9 mouse cellular contexts compared by ENCODE assay signal in genomic region chr1:34438381-34439051, GRCm38 (mm10). TPM values are rescaled to one million over a fixed set of nuclear protein-coding genes. Genes with fewer than 3 reads are reported as not detected.
DNase-seq lines count a peak whose midpoint lies in the region; ATAC-seq and TF ChIP-seq lines count a peak whose summit lies in the region.
"Had no signal": no experiment of that assay in that cellular context is flagged by ENCODE, and none has a peak within 500 bp of the region (broad histone marks: within the 10 kb centered on the region; RNA-seq: fewer than 3 reads in every experiment).

No protein-coding gene starts in this region.

- TF ChIP-seq POLR2A in kidney, adult 2 months (IDR thresholded peaks at IDR 0.05; ENCODE audit: low read depth, low read length), result no peak
- no peak for TF ChIP-seq POLR2A in MEL (IDR thresholded peaks at IDR 0.05; ENCODE audit: control insufficient read depth in 1 of 2, insufficient read depth in 1 of 2, low read depth in 1 of 2, low read length in 2 of 2, poor library complexity in 1 of 2)

- ATAC-seq in midbrain, embryonic 12.5 days (ENCODE audit: low FRiP score, low read depth), result no peak
- ATAC-seq in monocyte, adult 5-6 weeks (replicated peaks; ENCODE audit: insufficient number of reproducible peaks, low FRiP score, low TSS enrichment, poor library complexity, severe bottlenecking), result no peak

- H3K27me3 ChIP-seq in kidney, adult 2 months (replicated peaks; ENCODE audit: control insufficient read depth, insufficient read depth, low read length), result no peaks in the 10 kb centered on the region
- no peaks in the 10 kb centered on the region for H3K27me3 ChIP-seq in MEL (ENCODE audit: control insufficient read depth in 1 of 2, insufficient read depth in 2 of 2, low read length in 2 of 2)
- H3K27me3 ChIP-seq in hindbrain, embryonic 10.5 days (ENCODE audit: insufficient read depth, poor library complexity, severe bottlenecking), result no peaks in the 10 kb centered on the region
- H3K27me3 ChIP-seq in midbrain, embryonic 12.5 days, result no peaks in the 10 kb centered on the region

- peaks cover 20% of the 10 kb centered on the region for H3K79me2 ChIP-seq in MEL (ENCODE audit: control insufficient read depth, insufficient read depth, low read length, poor library complexity)

- DNase-seq in kidney, adult 2 months, result no peak
- DNase-seq in kidney, adult 9 months, result no peak
- DNase-seq in MEL (ENCODE audit: low read depth, low spot score), result peak; percentile 54
- no peak for DNase-seq in hindbrain, embryonic 10.5 days (ENCODE audit: low spot score)
- DNase-seq in cerebellum, adult 8-10 months, result no peak
- no peak for DNase-seq in testis, postnatal 14 days (ENCODE audit: low spot score)

- H3K4me3 ChIP-seq in kidney, adult 2 months (ENCODE audit: insufficient read depth, low read depth, low read length), result peak overlapping the region; percentile 82
- peak overlapping the region; percentile 69 to 80 for H3K4me3 ChIP-seq in MEL (ENCODE audit: control insufficient read depth in 1 of 2, insufficient read depth in 1 of 2, low read depth in 2 of 2, low read length in 2 of 2)
- H3K4me3 ChIP-seq in hindbrain, embryonic 10.5 days, result peak overlapping the region; percentile 85
- peak overlapping the region; percentile 80 for H3K4me3 ChIP-seq in midbrain, embryonic 12.5 days

- 38% methylated on average over 16 of the region's 20 CpGs for WGBS in kidney, adult 2 months
- 40% methylated on average over 17 of the region's 20 CpGs for WGBS in hindbrain, embryonic 10.5 days
- WGBS in midbrain, embryonic 12.5 days, result 49% methylated on average over 14 of the region's 20 CpGs

- no peak for TF ChIP-seq EP300 in MEL (IDR thresholded peaks at IDR 0.05; ENCODE audit: low read depth in 1 of 2, low read length in 2 of 2)

- peak overlapping the region; percentile 67 for H3K4me2 ChIP-seq in midbrain, embryonic 12.5 days (replicated peaks)

- H3K4me1 ChIP-seq in kidney, adult 2 months (ENCODE audit: control insufficient read depth, insufficient read depth, low read length), result 0 out of 2 replicates have a peak, but pooled peaks cover 4% of the 10 kb centered on the region
- peaks cover 0 to 7% of the 10 kb centered on the region in 2 experiments; a peak in 1 of 4 replicates for H3K4me1 ChIP-seq in MEL (ENCODE audit: control insufficient read depth in 1 of 2, insufficient read depth in 2 of 2, low read length in 2 of 2)
- peaks cover 34% of the 10 kb centered on the region for H3K4me1 ChIP-seq in hindbrain, embryonic 10.5 days (replicated peaks)
- H3K4me1 ChIP-seq in midbrain, embryonic 12.5 days, result peaks cover 22% of the 10 kb centered on the region

- H3K9ac ChIP-seq in MEL (ENCODE audit: control insufficient read depth, low read depth, low read length, poor library complexity, severe bottlenecking), result peak overlapping the region; percentile 81
- H3K9ac ChIP-seq in midbrain, embryonic 12.5 days (replicated peaks), result peak overlapping the region; percentile 56

- H3K9me3 ChIP-seq in MEL (replicated peaks; ENCODE audit: insufficient read depth, low read length), result no peaks in the 10 kb centered on the region
- no peaks in the 10 kb centered on the region for H3K9me3 ChIP-seq in hindbrain, embryonic 10.5 days
- H3K9me3 ChIP-seq in midbrain, embryonic 12.5 days, result no peaks in the 10 kb centered on the region

- TF ChIP-seq CTCF in kidney, adult 2 months (conservative IDR thresholded peaks at IDR 0.05; ENCODE audit: insufficient read depth, insufficient read length, low read depth, low read length), result no peak
- no peak for TF ChIP-seq CTCF in MEL (IDR thresholded peaks at IDR 0.05 in 2 of 3, conservative IDR thresholded peaks at IDR 0.05 in 1 of 3; ENCODE audit: control insufficient read depth in 1 of 3, insufficient read depth in 1 of 3, low read depth in 2 of 3, low read length in 3 of 3, poor library complexity in 1 of 3, severe bottlenecking in 1 of 3)

- no peak for TF ChIP-seq RAD21 in MEL (IDR thresholded peaks at IDR 0.05; ENCODE audit: low read depth, low read length)

- no peaks in the 10 kb centered on the region for H3K36me3 ChIP-seq in kidney, adult 2 months (ENCODE audit: control insufficient read depth, insufficient read depth, low read length)
- H3K36me3 ChIP-seq in MEL (ENCODE audit: control insufficient read depth in 1 of 2, insufficient read depth in 2 of 2, low read length in 2 of 2), result peaks cover 0 to 14% of the 10 kb centered on the region in 2 experiments; a peak in 3 of 4 replicates
- peaks cover 32% of the 10 kb centered on the region for H3K36me3 ChIP-seq in hindbrain, embryonic 10.5 days
- peaks cover 25% of the 10 kb centered on the region for H3K36me3 ChIP-seq in midbrain, embryonic 12.5 days

- no peak overlapping the region for H3K27ac ChIP-seq in kidney, adult 2 months (ENCODE audit: insufficient read depth, low read depth, low read length)
- peak overlapping the region; percentile 13; the same call in 1 of the 2 replicates for H3K27ac ChIP-seq in MEL (ENCODE audit: control insufficient read depth, low read depth, low read length)
- H3K27ac ChIP-seq in hindbrain, embryonic 10.5 days, result peak overlapping the region; percentile 89
- no peak overlapping the region for H3K27ac ChIP-seq in midbrain, embryonic 12.5 days (replicated peaks)

TF ChIP-seq in MEL, 35 proteins besides CTCF, POLR2A, EP300 and RAD21:
- TF ChIP-seq ZNF384 (IDR thresholded peaks at IDR 0.05; ENCODE audit: low read depth, low read length), result peak; percentile 92
- no peak for TF ChIP-seq ETS1 (IDR thresholded peaks at IDR 0.05; ENCODE audit: low read depth, low read length)

RNA-seq across cellular contexts. Expression of gene Ccdc115, which starts 1.0 kb away (rescaled TPM):
- polyA plus RNA-seq in kidney, adult 2 months (2012; rRNA removed), result 20.0 and 21.7 TPM in 2 replicates
- total RNA-seq in MEL (2012; rRNA removed), result 60.9 and 63.4 TPM in 2 replicates
- polyA plus RNA-seq in MEL (2012; ENCODE audit: insufficient read depth in 1 of 2, insufficient read length in 2 of 2, low read depth in 1 of 2, low replicate concordance in 2 of 2, missing spikeins in 1 of 2), result 10 to 100 TPM in 1 of 2 experiments, not detected in 1; 78.7 TPM
- polyA plus RNA-seq in hindbrain, embryonic 10.5 days (2016; fragmentation: Nextera tagmentation; extraction: Ambion mirVana), result 72.9 and 79.3 TPM in 2 replicates
- polyA plus RNA-seq in midbrain, embryonic 12.5 days (2016; fragmentation: Nextera tagmentation; extraction: Ambion mirVana), result 70.4 and 73.6 TPM in 2 replicates
- 37.3 to 46.3 TPM (median 43.2 TPM) in 3 replicates for total RNA-seq in monocyte, adult 5-6 weeks (2017)

RNA-seq across cellular contexts. Expression of gene Imp4, which starts 1.1 kb away (rescaled TPM):
- 64.7 and 71.4 TPM in 2 replicates for polyA plus RNA-seq in kidney, adult 2 months (2012; rRNA removed)
- 125 and 137 TPM in 2 replicates for total RNA-seq in MEL (2012; rRNA removed)
- polyA plus RNA-seq in MEL (2012; ENCODE audit: insufficient read depth in 1 of 2, insufficient read length in 2 of 2, low read depth in 1 of 2, low replicate concordance in 2 of 2, missing spikeins in 1 of 2), result 100 to 1,000 TPM in 1 of 2 experiments, 10 to 100 TPM in 1; 57.8 to 204 TPM
- polyA plus RNA-seq in hindbrain, embryonic 10.5 days (2016; fragmentation: Nextera tagmentation; extraction: Ambion mirVana), result 107 and 123 TPM in 2 replicates
- polyA plus RNA-seq in midbrain, embryonic 12.5 days (2016; fragmentation: Nextera tagmentation; extraction: Ambion mirVana), result 81.3 and 83.5 TPM in 2 replicates
- 20.7 to 25.3 TPM (median 24.1 TPM) in 3 replicates for total RNA-seq in monocyte, adult 5-6 weeks (2017)

RNA-seq across cellular contexts. Expression of gene Ptpn18, which starts 21.0 kb away (rescaled TPM):
- polyA plus RNA-seq in kidney, adult 2 months (2012; rRNA removed), result 42.4 and 44.6 TPM in 2 replicates
- total RNA-seq in MEL (2012; rRNA removed), result 58.7 and 73.3 TPM in 2 replicates
- polyA plus RNA-seq in MEL (2012; ENCODE audit: insufficient read depth in 1 of 2, insufficient read length in 2 of 2, low read depth in 1 of 2, low replicate concordance in 2 of 2, missing spikeins in 1 of 2), result 10 to 100 TPM in 1 of 2 experiments, not detected in 1; 39.1 TPM
- polyA plus RNA-seq in hindbrain, embryonic 10.5 days (2016; fragmentation: Nextera tagmentation; extraction: Ambion mirVana), result 8.0 and 10.9 TPM in 2 replicates
- 6.8 and 6.9 TPM in 2 replicates for polyA plus RNA-seq in midbrain, embryonic 12.5 days (2016; fragmentation: Nextera tagmentation; extraction: Ambion mirVana)
- total RNA-seq in monocyte, adult 5-6 weeks (2017), result 254 to 418 TPM (median 327 TPM) in 3 replicates

RNA-seq across cellular contexts. Expression of gene Prss39, which starts 59.7 kb away (rescaled TPM):
- 0.11 and 0.37 TPM in 2 replicates for polyA plus RNA-seq in kidney, adult 2 months (2012; rRNA removed)
- not detected in 2 replicates for total RNA-seq in MEL (2012; rRNA removed)
- under 1 TPM in 1 of 2 experiments, not detected in 1; 0.06 TPM for polyA plus RNA-seq in MEL (2012; ENCODE audit: insufficient read depth in 1 of 2, insufficient read length in 2 of 2, low read depth in 1 of 2, low replicate concordance in 2 of 2, missing spikeins in 1 of 2)
- polyA plus RNA-seq in hindbrain, embryonic 10.5 days (2016; fragmentation: Nextera tagmentation; extraction: Ambion mirVana), result not detected in 2 replicates
- polyA plus RNA-seq in midbrain, embryonic 12.5 days (2016; fragmentation: Nextera tagmentation; extraction: Ambion mirVana), result not detected in 2 replicates
- total RNA-seq in monocyte, adult 5-6 weeks (2017), result not detected in 3 replicates
- total RNA-seq: adrenal gland, postnatal 25 days had no signal

Comparison
In these comparisons a context has a peak if more than half of its experiments do, and no peak if none do; other contexts are left out.
1. H3K27ac ChIP-seq: peak in MEL (single experiment) and hindbrain, embryonic 10.5 days (single experiment); none in kidney, adult 2 months (single experiment) and midbrain, embryonic 12.5 days (single experiment).
2. Peak in every context shown above with its lines, with median percentiles within 50 percentile points of each other: H3K4me3 ChIP-seq.